Mouse (Mus musculus) liver, embryonic 13.5 days (tissue): Measurements from ENCODE around the gene Vps35l. TPM values are rescaled to one million over a fixed set of nuclear protein-coding genes. Genes with fewer than 3 reads are reported as not detected.
A peak's percentile ranks its signal among the peaks of the same experiment; 100 is the strongest.

Experiments used
- ATAC-seq: fragments of 200-750 bp; cut with Nextera tagmentation; 2 replicates; pipeline ENCODE4 v1.8.0; 2017; ENCODE audit warnings: low read depth, mild to moderate bottlenecking, moderate number of reproducible peaks, moderate library complexity
- DNase-seq: peaks from one replicate; pipeline ENCODE4 v3.0.0; 2022
- H3K27ac ChIP-seq: fragments of 300-500 bp; sonication (generic); 2 replicates; pipeline ENCODE4 v1.5.1; 2015; ENCODE audit warnings: moderate library complexity, mild to moderate bottlenecking, inconsistent platforms
- H3K27me3 ChIP-seq: fragments of 300-500 bp; sonication (generic); 2 replicates; pipeline ENCODE4 v1.6.1; 2015; ENCODE audit warnings: mild to moderate bottlenecking, inconsistent platforms
- H3K36me3 ChIP-seq: fragments of 300-500 bp; sonication (generic); 2 replicates; pipeline ENCODE4 v1.6.1; 2015; ENCODE audit warnings: mild to moderate bottlenecking, inconsistent platforms
- H3K4me1 ChIP-seq: fragments of 300-500 bp; sonication (generic); replicated peaks from 2 replicates; pipeline ENCODE4 v1.6.1; 2015; ENCODE audit warnings: inconsistent platforms
- H3K4me2 ChIP-seq: fragments of 300-500 bp; sonication (generic); 2 replicates; pipeline ENCODE4 v1.6.1; 2015; ENCODE audit warnings: inconsistent platforms, mild to moderate bottlenecking, moderate library complexity
- H3K4me3 ChIP-seq: fragments of 300-500 bp; sonication (generic); replicated peaks from 2 replicates; pipeline ENCODE4 v1.5.1; 2015; ENCODE audit warnings: mild to moderate bottlenecking, inconsistent platforms
- H3K9ac ChIP-seq: fragments of 300-500 bp; sonication (generic); 2 replicates; pipeline ENCODE4 v1.6.1; 2015; ENCODE audit warnings: mild to moderate bottlenecking, inconsistent platforms
- H3K9me3 ChIP-seq: fragments of 300-500 bp; sonication (generic); replicated peaks from 2 replicates; pipeline ENCODE4 v1.6.1; 2016; ENCODE audit warnings: inconsistent platforms
- WGBS: fragments of 180-500 bp; shearing (Covaris S2); methylation state at CpG from one replicate; pipeline ENCODE4 v1.1.7; 2015; ENCODE audit not compliant: insufficient replicate concordance; 5-methylcytosine and 5-hydroxymethylcytosine counted together
- polyA plus RNA-seq: library from polyadenylated mRNA; unstranded; fragments of >200 nt; fragmentation: Nextera tagmentation; extraction: Ambion mirVana; gene quantifications from 2 replicates; pipeline ENCODE4 v1.2.1, GENCODE M21; 2015

Gene Vps35l
- polyA plus RNA-seq, 1 experiment from 2014 or later = 37.6 TPM

DNA sequence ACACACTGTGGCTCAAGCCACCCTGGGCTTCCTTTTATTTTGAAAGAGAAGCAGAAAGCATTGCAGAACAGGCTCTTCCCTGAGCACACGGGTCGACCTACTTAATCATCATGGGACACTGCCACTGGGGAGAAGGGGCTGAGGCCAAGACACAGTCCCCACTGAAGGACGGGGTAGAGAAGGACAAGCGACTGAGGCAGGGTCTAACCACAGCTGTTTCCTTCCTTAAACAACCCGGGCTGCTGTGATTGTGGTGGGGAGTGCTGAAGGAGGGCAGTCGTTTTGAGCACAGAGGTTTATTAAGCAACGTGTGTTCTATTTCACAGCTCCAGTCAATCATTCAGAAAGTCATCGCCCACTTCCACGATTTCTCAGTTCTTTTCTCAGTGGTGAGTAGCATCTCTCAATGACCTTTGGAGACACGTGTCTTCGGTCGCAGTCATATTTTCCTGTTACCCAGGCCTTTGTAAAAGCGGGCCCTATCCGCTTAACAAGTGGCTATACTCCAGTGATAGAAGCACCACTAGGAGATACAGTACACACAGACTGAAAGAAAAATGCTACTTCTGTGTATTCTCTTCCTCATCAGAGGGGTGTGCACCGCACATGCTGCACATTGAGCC lies 60.2 kb downstream of the Vps35l start:
- Histone ChIP-seq H3K4me3 (no peak overlapping the region), H3K27ac (no peak overlapping the region), H3K9me3 (no peaks in the 10 kb centered on the region), H3K4me2 (no peak overlapping the region), H3K36me3 (peaks cover 22% of the 10 kb centered on the region), H3K4me1 (peaks cover 7% of the 10 kb centered on the region; the same call in 1 of the 2 replicates), H3K27me3 (no peaks in the 10 kb centered on the region), H3K9ac (no peak overlapping the region)
- ATAC-seq (no peak), DNase-seq (no peak)
- WGBS = 57% methylated on average over 15 of the region's 15 CpGs

DNA sequence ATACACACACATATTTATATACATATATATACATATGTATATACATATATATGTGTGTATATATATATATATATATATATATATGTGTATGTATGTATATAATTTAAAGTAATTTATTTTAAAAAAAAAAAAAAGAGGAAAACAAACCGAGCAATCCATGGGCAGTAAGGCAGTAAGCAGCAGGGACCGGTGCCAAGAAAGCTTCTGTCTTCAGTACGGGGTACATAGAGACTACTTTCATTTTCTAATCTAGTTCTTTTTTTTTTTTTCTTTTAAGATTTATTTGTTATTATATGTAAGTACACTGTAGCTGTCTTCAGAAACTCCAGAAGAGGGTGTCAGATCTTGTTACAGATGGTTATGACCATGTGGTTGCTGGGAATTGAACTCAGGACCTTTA lies 61.8 kb downstream of the Vps35l start:
- no peaks in the 10 kb centered on the region for H3K9me3 ChIP-seq
- peaks cover 18% of the 10 kb centered on the region for H3K36me3 ChIP-seq
- no peak overlapping the region for H3K9ac ChIP-seq
- H3K4me1 ChIP-seq = peaks cover 7% of the 10 kb centered on the region; the same call in 1 of the 2 replicates
- 88% methylated on average over 3 of the region's 3 CpGs for WGBS
- no peaks in the 10 kb centered on the region for H3K27me3 ChIP-seq
- H3K27ac ChIP-seq = no peak overlapping the region
- ATAC-seq = no peak
- DNase-seq = no peak
- no peak overlapping the region for H3K4me2 ChIP-seq
- no peak overlapping the region for H3K4me3 ChIP-seq

DNA sequence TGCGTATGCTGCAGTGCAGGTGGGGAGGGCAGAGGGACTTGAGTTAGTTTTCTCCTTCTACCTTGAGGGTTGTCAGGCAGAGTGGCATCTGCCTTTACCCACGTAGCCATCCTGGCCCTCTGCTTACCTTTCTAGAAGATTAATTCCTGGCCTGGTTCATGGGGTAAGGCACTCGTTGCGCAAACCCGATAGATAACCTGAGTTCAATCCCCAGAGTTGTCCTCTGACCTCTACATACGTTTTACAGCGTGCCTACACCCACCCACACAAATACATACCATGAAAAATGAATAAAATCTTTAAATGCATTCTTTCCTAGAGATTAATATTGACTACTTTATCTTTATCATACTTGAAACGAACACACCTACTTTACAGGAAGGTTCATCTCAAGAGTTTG lies 63.4 kb downstream of the Vps35l start:
- Histone ChIP-seq H3K4me1 (peaks cover 11% of the 10 kb centered on the region; the same call in 1 of the 2 replicates), H3K4me2 (no peak overlapping the region), H3K9me3 (no peaks in the 10 kb centered on the region), H3K36me3 (peaks cover 15% of the 10 kb centered on the region), H3K4me3 (no peak overlapping the region), H3K9ac (no peak overlapping the region), H3K27ac (no peak overlapping the region), H3K27me3 (no peaks in the 10 kb centered on the region)
- WGBS = 78% methylated on average over 8 of the region's 8 CpGs
- ATAC-seq (no peak), DNase-seq (no peak)

DNA sequence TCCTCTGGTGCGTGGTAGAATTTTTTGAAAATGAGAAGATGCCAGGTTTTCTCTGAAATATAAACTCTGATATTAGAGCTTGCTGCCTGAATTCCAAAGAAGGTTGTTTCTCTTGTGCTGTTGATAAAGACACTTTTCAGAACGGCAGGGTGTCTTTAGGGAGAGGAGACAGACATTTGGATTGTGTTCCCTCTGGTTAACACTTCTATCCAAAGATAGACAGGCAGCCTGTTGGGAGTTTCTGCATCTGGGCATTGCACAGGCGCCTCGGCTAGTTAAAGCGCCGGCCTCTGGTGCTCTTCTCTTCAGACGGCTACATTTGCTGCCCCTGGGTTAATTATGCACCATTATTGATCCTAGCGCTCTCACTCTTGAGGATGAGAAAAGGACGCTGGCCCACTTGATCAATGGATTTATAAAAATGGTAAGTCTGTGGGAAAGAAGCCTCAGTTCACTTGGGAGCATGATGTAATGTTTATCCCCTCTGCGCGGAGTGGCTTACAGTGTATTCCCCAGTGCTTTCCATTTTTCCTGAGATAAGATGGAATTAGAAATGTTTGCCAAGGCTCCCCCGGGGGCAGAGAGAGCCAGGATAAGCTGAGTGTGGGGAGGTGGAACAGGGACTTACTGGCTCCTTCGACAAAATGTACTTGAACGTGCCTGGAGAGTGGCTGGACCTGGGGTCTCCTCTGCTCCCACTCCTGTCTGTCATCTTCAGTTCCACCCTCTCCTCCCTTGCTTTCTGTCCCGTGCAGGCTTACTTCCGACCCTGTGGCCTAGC lies 66.8 kb downstream of the Vps35l start:
- ATAC-seq (no peak), DNase-seq (no peak)
- H3K27ac ChIP-seq = no peak overlapping the region

DNA sequence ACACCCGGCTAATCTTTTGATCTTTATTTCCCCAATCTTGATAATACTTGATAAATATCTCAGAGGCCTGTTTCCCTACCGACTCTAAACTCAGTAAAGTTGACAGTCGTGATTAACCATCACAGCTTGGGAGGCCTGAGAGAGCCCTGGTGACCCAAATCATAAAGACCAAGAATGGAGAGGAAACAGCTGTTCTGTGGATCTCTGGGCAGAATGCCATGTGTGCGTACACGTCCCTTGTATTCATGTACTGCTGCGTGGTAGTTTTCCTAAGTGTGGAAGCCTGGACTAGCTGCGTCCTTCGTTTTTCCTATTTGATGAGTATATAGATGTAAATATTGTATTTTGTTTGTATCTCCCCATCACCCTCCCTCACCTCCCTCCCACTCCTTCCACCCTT lies 67.9 kb downstream of the Vps35l start:
- Histone ChIP-seq H3K36me3 (0 out of 2 replicates have a peak, but pooled peaks cover 5% of the 10 kb centered on the region), H3K27me3 (no peaks in the 10 kb centered on the region), H3K4me1 (peaks cover 34% of the 10 kb centered on the region), H3K27ac (no peak overlapping the region), H3K9ac (no peak overlapping the region), H3K4me3 (no peak overlapping the region), H3K9me3 (no peaks in the 10 kb centered on the region), H3K4me2 (no peak overlapping the region)
- ATAC-seq = no peak
- 77% methylated on average over 8 of the region's 8 CpGs for WGBS
- no peak for DNase-seq

More for the DNA sequence above, 66.8 kb downstream of the Vps35l start:
- no peaks in the 10 kb centered on the region for H3K9me3 ChIP-seq
- H3K36me3 ChIP-seq = peaks cover 9% of the 10 kb centered on the region
- H3K27me3 ChIP-seq = no peaks in the 10 kb centered on the region
- H3K9ac ChIP-seq = no peak overlapping the region
- H3K4me1 ChIP-seq = peaks cover 24% of the 10 kb centered on the region
- H3K4me3 ChIP-seq = no peak overlapping the region
- H3K4me2 ChIP-seq = 0 out of 2 replicates have a peak overlapping the region, but pooled peaks have one; percentile 8
- WGBS = 77% methylated on average over 16 of the region's 16 CpGs

DNA sequence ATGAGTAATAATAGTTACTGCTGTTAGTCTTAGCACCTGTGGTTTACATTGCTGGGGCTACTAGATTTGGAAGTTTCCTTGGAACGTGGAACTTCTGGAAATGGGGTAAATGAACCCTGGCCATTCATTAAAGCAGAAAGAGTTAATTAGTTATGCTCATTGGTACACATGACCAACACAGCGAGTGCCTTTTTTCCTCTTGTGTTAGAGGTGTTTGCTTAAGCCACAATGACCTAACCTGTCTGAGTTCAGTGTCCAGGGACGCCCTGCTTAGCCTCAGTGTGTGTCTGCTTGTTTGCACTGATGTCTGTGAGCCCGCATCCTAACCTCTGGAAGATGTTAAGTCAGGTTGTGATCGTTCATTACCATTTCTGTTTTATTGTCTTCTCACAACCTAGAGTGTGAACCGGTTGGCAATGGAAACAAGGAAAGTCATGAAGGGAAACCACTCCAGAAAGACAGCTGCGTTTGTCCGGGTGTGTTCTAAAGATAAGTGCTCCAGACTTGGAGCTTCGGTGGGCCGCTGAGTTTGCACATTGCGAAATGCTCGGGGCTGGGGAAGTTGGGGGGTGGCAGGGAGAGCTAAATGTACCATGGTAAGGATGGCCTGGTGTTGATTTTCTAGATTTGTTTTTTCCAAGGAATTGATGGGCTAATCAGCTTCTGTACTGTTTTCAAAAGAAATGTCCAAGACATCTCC lies 71.5 kb downstream of the Vps35l start:
- H3K27ac ChIP-seq = peak overlapping the region; percentile 15
- 32% methylated on average over 12 of the region's 12 CpGs for whole genome bisulfite sequencing
- H3K4me1 ChIP-seq = peaks cover 30% of the 10 kb centered on the region
- H3K4me2 ChIP-seq = no peak overlapping the region
- no peaks in the 10 kb centered on the region for H3K27me3 ChIP-seq
- DNase-seq (no peak), ATAC-seq (peak; percentile 55)
- H3K4me3 ChIP-seq = no peak overlapping the region
- H3K9me3 ChIP-seq = no peaks in the 10 kb centered on the region
- H3K36me3 ChIP-seq = peaks cover 27% of the 10 kb centered on the region
- H3K9ac ChIP-seq = no peak overlapping the region

DNA sequence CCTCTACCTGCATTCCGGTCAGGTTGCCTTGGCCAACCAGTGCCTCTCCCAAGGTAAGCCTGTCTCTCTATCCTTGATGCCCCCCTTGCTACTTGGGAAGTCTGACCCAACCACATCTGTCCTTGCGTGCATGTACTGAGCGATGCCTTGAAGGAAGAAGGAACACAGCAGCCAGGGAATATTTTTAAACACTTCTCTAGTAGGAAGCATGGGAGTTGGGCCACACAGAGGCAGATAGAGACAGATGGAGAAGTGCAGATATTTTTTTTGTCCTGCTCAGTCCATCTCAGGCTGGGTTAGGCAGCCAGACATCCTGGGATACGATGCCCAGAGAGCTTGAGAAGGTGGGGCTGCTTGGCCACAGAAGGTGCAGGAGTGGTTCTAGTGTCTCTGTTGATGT lies 73.6 kb downstream of the Vps35l start:
- Histone ChIP-seq H3K9me3 (no peaks in the 10 kb centered on the region), H3K4me1 (peaks cover 23% of the 10 kb centered on the region), H3K36me3 (peaks cover 43% of the 10 kb centered on the region), H3K27me3 (no peaks in the 10 kb centered on the region), H3K4me3 (no peak overlapping the region), H3K27ac (no peak overlapping the region), H3K9ac (no peak overlapping the region), H3K4me2 (no peak overlapping the region)
- DNase-seq (no peak), ATAC-seq (no peak)
- WGBS = 81% methylated on average over 4 of the region's 4 CpGs

DNA sequence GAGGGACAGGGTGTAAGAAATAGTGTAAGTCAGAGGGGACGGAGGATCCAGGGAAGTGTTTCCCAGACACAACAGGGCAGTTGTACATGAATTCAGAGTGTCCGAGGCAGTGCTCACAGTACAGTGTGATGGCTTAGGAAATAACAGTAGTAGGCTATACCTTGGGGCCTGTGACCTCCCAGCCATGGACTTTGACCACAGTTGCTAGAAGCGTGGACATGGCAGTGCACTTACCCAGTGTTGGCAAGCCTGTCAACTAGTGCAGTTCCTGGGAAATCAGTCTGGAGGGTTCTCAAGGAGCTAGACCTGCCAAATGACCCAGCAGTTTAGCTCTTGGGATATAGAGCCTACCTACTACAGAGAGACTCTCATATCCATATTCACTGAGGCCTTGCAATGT lies 76.2 kb downstream of the Vps35l start:
- ATAC-seq (no peak), DNase-seq (no peak)
- no peak overlapping the region for H3K4me2 ChIP-seq
- peaks cover 38% of the 10 kb centered on the region for H3K36me3 ChIP-seq
- no peak overlapping the region for H3K9ac ChIP-seq
- no peaks in the 10 kb centered on the region for H3K27me3 ChIP-seq
- no peak overlapping the region for H3K4me3 ChIP-seq
- no peaks in the 10 kb centered on the region for H3K9me3 ChIP-seq
- 83% methylated on average over 3 of the region's 3 CpGs for WGBS
- H3K27ac ChIP-seq = no peak overlapping the region
- peaks cover 16% of the 10 kb centered on the region for H3K4me1 ChIP-seq

DNA sequence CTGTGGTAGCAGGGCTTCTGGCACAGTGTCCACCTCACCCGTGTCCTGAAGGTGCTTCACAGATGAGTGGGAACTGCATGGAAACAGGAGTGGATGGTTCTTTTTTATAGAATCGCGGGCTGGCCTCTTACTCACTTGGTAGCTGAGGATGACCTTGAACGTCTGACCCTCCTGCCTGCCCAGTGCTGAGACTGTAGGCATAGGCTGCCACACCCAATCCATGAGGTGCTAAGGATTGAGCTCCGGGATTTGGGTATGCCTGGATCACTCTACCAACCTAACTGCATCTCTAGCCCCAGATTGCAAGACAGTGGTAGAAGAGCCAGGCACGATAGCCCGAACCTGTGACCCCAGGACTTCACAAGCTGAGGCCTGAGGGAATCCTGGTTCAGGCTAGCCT lies 77.7 kb downstream of the Vps35l start:
- Histone ChIP-seq H3K27me3 (no peaks in the 10 kb centered on the region), H3K27ac (no peak overlapping the region), H3K4me1 (peaks cover 2% of the 10 kb centered on the region; the same call in 1 of the 2 replicates), H3K9ac (no peak overlapping the region), H3K4me3 (no peak overlapping the region), H3K9me3 (no peaks in the 10 kb centered on the region), H3K36me3 (peaks cover 40% of the 10 kb centered on the region), H3K4me2 (no peak overlapping the region)
- ATAC-seq = no peak
- 81% methylated on average over 7 of the region's 7 CpGs for WGBS
- DNase-seq = no peak

DNA sequence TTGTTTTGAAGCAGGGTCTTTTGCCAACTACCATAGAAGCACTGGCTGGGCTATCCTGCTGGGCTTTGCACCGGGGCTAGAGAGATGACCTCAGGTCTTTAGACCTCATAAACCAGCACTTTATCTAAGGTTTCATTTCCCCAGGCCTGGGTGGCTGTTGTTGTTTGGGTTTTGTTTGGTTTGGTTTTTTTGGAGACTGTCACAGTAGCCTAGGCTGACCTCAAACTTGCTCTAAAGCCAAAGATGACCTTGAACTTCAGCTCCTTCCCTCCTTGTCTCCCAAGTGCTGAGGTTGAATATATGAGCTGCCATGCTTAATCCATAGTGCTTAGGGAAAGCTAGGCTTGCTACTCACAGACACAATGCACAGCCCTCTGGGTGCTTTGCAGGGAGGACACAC lies 79.6 kb downstream of the Vps35l start:
- ATAC-seq (no peak), DNase-seq (no peak)
- Histone ChIP-seq H3K9me3 (no peaks in the 10 kb centered on the region), H3K36me3 (peaks cover 34% of the 10 kb centered on the region), H3K4me2 (no peak overlapping the region), H3K27ac (no peak overlapping the region), H3K4me3 (no peak overlapping the region), H3K4me1 (no peaks in the 10 kb centered on the region), H3K9ac (no peak overlapping the region), H3K27me3 (no peaks in the 10 kb centered on the region)
- 44% methylated on average over 1 of the region's 1 CpGs for WGBS

DNA sequence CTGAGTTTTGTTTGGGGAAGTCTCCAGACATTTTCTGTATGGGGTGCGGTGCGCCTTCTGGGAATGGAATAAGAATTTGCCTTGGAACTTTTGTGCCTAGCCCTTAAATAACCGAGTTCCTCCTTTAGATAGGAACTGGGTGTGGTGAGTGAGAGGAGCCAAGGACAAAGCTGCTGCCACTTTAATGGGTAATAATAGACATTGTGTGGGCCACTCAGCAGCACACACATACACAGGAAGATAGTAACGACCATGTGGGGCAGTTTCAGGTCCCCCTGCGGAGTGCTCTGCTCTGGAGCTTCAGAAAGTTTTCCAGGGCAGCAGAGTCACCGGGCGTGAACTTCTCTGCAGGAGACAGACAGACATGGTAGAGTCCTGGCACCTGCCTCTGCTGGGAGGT lies 81.3 kb downstream of the Vps35l start:
- ATAC-seq (no peak), DNase-seq (no peak)
- Histone ChIP-seq H3K4me3 (no peak overlapping the region), H3K27me3 (no peaks in the 10 kb centered on the region), H3K27ac (no peak overlapping the region), H3K4me1 (no peaks in the 10 kb centered on the region), H3K36me3 (peaks cover 36% of the 10 kb centered on the region; the same call in 1 of the 2 replicates), H3K9ac (no peak overlapping the region), H3K4me2 (no peak overlapping the region), H3K9me3 (no peaks in the 10 kb centered on the region)
- 61% methylated on average over 7 of the region's 7 CpGs for WGBS
